Mouse (Mus musculus) midbrain, embryonic 14.5 days (tissue): ENCODE measurements around the gene Itk. TPM values are rescaled to one million over a fixed set of nuclear protein-coding genes. Genes with fewer than 3 reads are reported as not detected.

Source experiments
- ATAC-seq: fragments of 200-750 bp; cut with Nextera tagmentation; 2 replicates; pipeline ENCODE4 v1.8.0; 2017; ENCODE audit warnings: moderate number of reproducible peaks, moderate library complexity; ENCODE audit not compliant: low FRiP score, low TSS enrichment
- DNase-seq: peaks from one replicate; pipeline ENCODE4 v3.0.0-alpha.2; 2015
- H3K27ac ChIP-seq: fragments of 300-500 bp; sonication (generic); replicated peaks from 2 replicates; pipeline ENCODE4 v1.5.1; 2014; ENCODE audit warnings: mild to moderate bottlenecking, low read depth, low read length, moderate library complexity
- H3K27me3 ChIP-seq: fragments of 300-500 bp; sonication (generic); 2 replicates; pipeline ENCODE4 v1.6.1; 2014; ENCODE audit warnings: low read length, control low read depth, mixed read lengths; ENCODE audit not compliant: control insufficient read depth, insufficient read depth
- H3K36me3 ChIP-seq: fragments of 300-500 bp; sonication (generic); 2 replicates; pipeline ENCODE4 v1.6.1; 2014; ENCODE audit warnings: low read length, control low read depth; ENCODE audit not compliant: control insufficient read depth, insufficient read depth
- H3K4me1 ChIP-seq: fragments of 300-500 bp; sonication (generic); 2 replicates; pipeline ENCODE4 v1.6.1; 2014; ENCODE audit warnings: mild to moderate bottlenecking, antibody characterized with exemption, low read length, control low read depth; ENCODE audit not compliant: control insufficient read depth, insufficient read depth
- H3K4me2 ChIP-seq: fragments of 300-500 bp; sonication (generic); 2 replicates; pipeline ENCODE4 v1.6.1; 2014; ENCODE audit warnings: mild to moderate bottlenecking, low read length, moderate library complexity
- H3K4me3 ChIP-seq: fragments of 300-500 bp; sonication (generic); replicated peaks from 2 replicates; pipeline ENCODE4 v1.5.1; 2014; ENCODE audit warnings: low read depth, low read length
- H3K9ac ChIP-seq: fragments of 300-500 bp; sonication (generic); replicated peaks from 2 replicates; pipeline ENCODE4 v1.6.1; 2014; ENCODE audit warnings: mild to moderate bottlenecking, low read length, moderate library complexity
- H3K9me3 ChIP-seq: fragments of 300-500 bp; sonication (generic); 2 replicates; pipeline ENCODE4 v1.6.1; 2016; ENCODE audit warnings: low read length, control low read depth, mixed read lengths; ENCODE audit not compliant: control insufficient read depth
- WGBS: fragments of 180-500 bp; shearing (Covaris S2); extraction: QIAGEN DNeasy Blood & Tissue Kit; methylation state at CpG from one replicate; pipeline ENCODE4 v1.1.7; 2014; 5-methylcytosine and 5-hydroxymethylcytosine counted together
- polyA plus RNA-seq: library from polyadenylated mRNA; unstranded; fragments of >200 nt; fragmentation: Nextera tagmentation; extraction: Ambion mirVana; gene quantifications from 2 replicates; pipeline ENCODE4 v1.2.1, GENCODE M21; 2014

Gene Itk
- polyA plus RNA-seq, 1 experiment from 2014 or later: not detected

- no peaks in the 10 kb centered on the region for H3K27me3 ChIP-seq
- no peak overlapping the region for H3K9ac ChIP-seq
- no peak overlapping the region for H3K27ac ChIP-seq
- peaks cover 8% of the 10 kb centered on the region for H3K4me1 ChIP-seq
- H3K36me3 ChIP-seq: peaks cover 59% of the 10 kb centered on the region
- 32% methylated on average over 4 of the region's 4 CpGs for WGBS
- no peak overlapping the region for H3K4me2 ChIP-seq
- H3K4me3 ChIP-seq: no peak overlapping the region
- H3K9me3 ChIP-seq: no peaks in the 10 kb centered on the region
- no peak for DNase-seq
- no peak for ATAC-seq
These were observed 100.3 kb downstream of the Itk start for GRCm38 (mm10) chr11:46289022-46289421.

- no peaks in the 10 kb centered on the region for H3K27me3 ChIP-seq
- H3K4me1 ChIP-seq: peaks cover 8% of the 10 kb centered on the region
- no peak for DNase-seq
- peaks cover 68% of the 10 kb centered on the region for H3K36me3 ChIP-seq
- no peak overlapping the region for H3K4me3 ChIP-seq
- H3K9ac ChIP-seq: no peak overlapping the region
- WGBS: 86% methylated on average over 5 of the region's 5 CpGs
- no peaks in the 10 kb centered on the region for H3K9me3 ChIP-seq
- H3K4me2 ChIP-seq: no peak overlapping the region
- H3K27ac ChIP-seq: no peak overlapping the region
- no peak for ATAC-seq
These were observed 101.2 kb downstream of the Itk start for GRCm38 (mm10) chr11:46288091-46288490.

GRCm38 (mm10) chr11:46286803-46287202 lies 102.5 kb downstream of the Itk start:
- 34% methylated on average over 6 of the region's 6 CpGs for WGBS
- no peak for ATAC-seq
- Histone ChIP-seq H3K27me3 (no peaks in the 10 kb centered on the region), H3K9me3 (no peaks in the 10 kb centered on the region), H3K9ac (no peak overlapping the region), H3K27ac (no peak overlapping the region), H3K4me2 (no peak overlapping the region), H3K4me3 (no peak overlapping the region), H3K4me1 (peaks cover 8% of the 10 kb centered on the region), H3K36me3 (peaks cover 80% of the 10 kb centered on the region)
- peak; percentile 32 for DNase-seq

- no peak for DNase-seq
- H3K27ac ChIP-seq: no peak overlapping the region
- no peak overlapping the region for H3K9ac ChIP-seq
- WGBS: 91% methylated on average over 6 of the region's 6 CpGs
- no peaks in the 10 kb centered on the region for H3K27me3 ChIP-seq
- peaks cover 87% of the 10 kb centered on the region for H3K36me3 ChIP-seq
- no peak overlapping the region for H3K4me3 ChIP-seq
- no peaks in the 10 kb centered on the region for H3K9me3 ChIP-seq
- no peak overlapping the region for H3K4me2 ChIP-seq
- no peaks in the 10 kb centered on the region for H3K4me1 ChIP-seq
- no peak for ATAC-seq
These were observed 105.5 kb downstream of the Itk start for GRCm38 (mm10) chr11:46283800-46284199.

- Histone ChIP-seq H3K36me3 (peaks cover 87% of the 10 kb centered on the region), H3K27ac (no peak overlapping the region), H3K9me3 (no peaks in the 10 kb centered on the region), H3K4me3 (no peak overlapping the region), H3K4me2 (no peak overlapping the region), H3K4me1 (no peaks in the 10 kb centered on the region), H3K27me3 (no peaks in the 10 kb centered on the region), H3K9ac (no peak overlapping the region)
- whole genome bisulfite sequencing: 94% methylated on average over 5 of the region's 5 CpGs
- no peak for DNase-seq
- no peak for ATAC-seq
These were observed 106.7 kb downstream of the Itk start for GRCm38 (mm10) chr11:46282612-46283011.

- no peak overlapping the region for H3K4me2 ChIP-seq
- WGBS: 86% methylated on average over 12 of the region's 12 CpGs
These were observed 110.6 kb downstream of the Itk start for GRCm38 (mm10) chr11:46278709-46279108.

GRCm38 (mm10) chr11:46278140-46278539 lies 111.2 kb downstream of the Itk start:
- WGBS: 61% methylated on average over 5 of the region's 5 CpGs
- peaks cover 90% of the 10 kb centered on the region for H3K36me3 ChIP-seq
- H3K4me2 ChIP-seq: no peak overlapping the region
- no peaks in the 10 kb centered on the region for H3K9me3 ChIP-seq
- ATAC-seq: no peak
- no peaks in the 10 kb centered on the region for H3K4me1 ChIP-seq
- DNase-seq: no peak
- no peak overlapping the region for H3K4me3 ChIP-seq
- no peak overlapping the region for H3K9ac ChIP-seq
- H3K27me3 ChIP-seq: no peaks in the 10 kb centered on the region
- no peak overlapping the region for H3K27ac ChIP-seq

More at GRCm38 (mm10) chr11:46278709-46279108, 110.6 kb downstream of the Itk start:
- Histone ChIP-seq H3K4me1 (no peaks in the 10 kb centered on the region), H3K27me3 (no peaks in the 10 kb centered on the region), H3K36me3 (peaks cover 90% of the 10 kb centered on the region), H3K27ac (no peak overlapping the region), H3K9me3 (no peaks in the 10 kb centered on the region), H3K9ac (no peak overlapping the region), H3K4me3 (no peak overlapping the region)
- no peak for ATAC-seq
- no peak for DNase-seq

- Histone ChIP-seq H3K36me3 (peaks cover 89% of the 10 kb centered on the region), H3K4me2 (no peak overlapping the region), H3K9me3 (no peaks in the 10 kb centered on the region), H3K4me3 (no peak overlapping the region), H3K9ac (no peak overlapping the region), H3K27ac (no peak overlapping the region), H3K4me1 (no peaks in the 10 kb centered on the region), H3K27me3 (no peaks in the 10 kb centered on the region)
- DNase-seq: peak; percentile 52
- WGBS: 52% methylated on average over 5 of the region's 5 CpGs
- no peak for ATAC-seq
These were observed 112.5 kb downstream of the Itk start for GRCm38 (mm10) chr11:46276778-46277177.

- DNase-seq: no peak
- no peak overlapping the region for H3K27ac ChIP-seq
- H3K36me3 ChIP-seq: peaks cover 88% of the 10 kb centered on the region
- H3K9me3 ChIP-seq: no peaks in the 10 kb centered on the region
- H3K4me3 ChIP-seq: no peak overlapping the region
- WGBS: 91% methylated on average over 8 of the region's 8 CpGs
- no peaks in the 10 kb centered on the region for H3K4me1 ChIP-seq
- ATAC-seq: no peak
- no peak overlapping the region for H3K4me2 ChIP-seq
- no peaks in the 10 kb centered on the region for H3K27me3 ChIP-seq
- H3K9ac ChIP-seq: no peak overlapping the region
These were observed 113.1 kb downstream of the Itk start for GRCm38 (mm10) chr11:46276168-46276567.
